Mouse (Mus musculus): ENCODE measurements around the gene Ogdhl.
A peak's percentile ranks its signal among the peaks of the same experiment; 100 is the strongest.
"Not testable (repeated sequence)": the region's sequence is repeated elsewhere in the genome, so short reads cannot be mapped to it uniquely, and the experiment has no call there.

Ogdhl gene

DNA sequence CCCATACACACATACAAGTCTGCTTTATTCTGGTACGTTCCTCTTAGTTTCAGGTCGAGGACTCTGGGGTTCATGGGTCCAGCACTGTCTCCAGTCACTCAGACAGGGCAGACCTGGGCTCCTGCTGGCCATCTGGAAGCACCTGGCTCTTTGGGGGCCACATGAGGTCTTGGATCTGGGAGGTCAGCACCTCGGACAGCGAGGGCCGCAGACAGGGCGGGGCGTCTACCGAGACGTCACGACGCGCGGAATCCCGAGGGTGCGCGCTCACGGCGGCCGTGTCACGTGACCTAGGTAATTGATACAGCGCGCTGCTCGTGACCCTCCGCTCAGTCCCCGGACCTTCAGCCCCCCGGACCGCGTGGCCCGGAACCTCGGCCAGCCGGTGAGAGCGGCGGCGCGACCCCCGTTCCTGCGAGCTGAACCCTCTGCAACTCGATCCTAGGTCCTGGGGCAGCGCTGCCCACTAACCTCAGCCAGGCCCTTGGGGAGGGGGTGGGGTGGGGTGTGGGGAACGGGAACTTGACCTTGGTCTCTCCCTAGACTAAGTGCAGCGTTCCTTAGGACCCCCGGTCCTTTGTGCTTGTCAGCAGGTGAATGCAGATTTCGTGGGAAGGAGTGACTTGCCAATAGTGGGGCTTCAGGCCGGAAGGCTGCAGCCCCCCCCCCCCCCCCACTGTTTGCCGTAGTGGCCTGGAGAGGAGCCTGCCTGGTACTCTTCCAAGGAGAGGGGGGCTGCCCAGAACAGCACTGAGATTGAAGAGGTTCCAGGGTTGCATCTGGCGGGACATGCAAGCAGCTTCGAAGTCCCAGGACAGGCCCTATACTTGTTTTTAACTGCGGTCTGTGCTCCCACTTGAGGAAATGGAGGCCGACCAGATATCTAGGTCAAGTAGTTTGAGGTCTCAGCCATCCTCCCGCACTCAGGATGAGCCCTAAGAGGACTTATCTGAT is at the start of gene Ogdhl:
Gene Ogdhl (plus strand): TSS at position 288 of the 954 bp plus-strand sequence.
- DNase-seq (ENCODE audit: low read depth, low spot score) = peak; percentile 80

DNA sequence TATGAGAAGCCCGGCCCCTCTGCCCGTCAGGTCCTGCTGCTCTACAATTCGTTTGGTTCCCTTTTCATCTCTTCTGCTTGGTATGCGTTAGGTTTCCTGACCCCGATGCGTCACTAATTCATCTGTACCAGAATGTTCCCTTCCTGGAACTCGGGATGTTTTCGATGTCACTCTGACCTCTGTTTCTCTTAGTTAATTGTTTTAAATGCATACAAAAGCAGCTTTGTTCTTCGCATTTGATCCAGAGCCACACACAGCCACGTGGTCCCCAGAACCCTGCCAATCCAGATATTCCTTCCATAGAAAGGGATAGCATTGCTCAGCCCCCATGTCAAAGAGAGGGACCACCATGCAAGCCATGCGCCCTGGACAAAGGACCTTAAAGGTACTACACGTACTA is 20.2 kb upstream of the Ogdhl start:
- no peak for DNase-seq (ENCODE audit: low read depth, low spot score)

DNA sequence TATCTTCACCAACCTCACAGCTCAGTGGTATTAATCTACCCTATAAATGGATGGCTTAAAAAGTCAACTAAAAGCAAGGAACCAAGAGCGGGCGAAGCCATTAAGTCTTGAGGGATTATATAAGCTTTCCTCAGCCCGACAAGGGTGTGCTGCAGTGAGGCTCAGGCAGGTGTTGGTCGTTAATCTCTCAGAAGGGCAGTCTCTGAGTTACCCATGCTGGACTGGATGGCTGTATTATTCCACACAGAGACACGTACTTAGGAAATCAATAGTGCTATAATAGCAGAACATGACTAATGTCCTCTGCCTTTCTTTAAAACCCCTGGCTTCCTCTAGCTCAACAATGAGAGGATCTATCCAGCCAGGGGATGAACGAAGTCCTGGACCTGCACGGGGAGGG is 19.4 kb upstream of the Ogdhl start:
- DNase-seq (ENCODE audit: low read depth, low spot score) = no peak

DNA sequence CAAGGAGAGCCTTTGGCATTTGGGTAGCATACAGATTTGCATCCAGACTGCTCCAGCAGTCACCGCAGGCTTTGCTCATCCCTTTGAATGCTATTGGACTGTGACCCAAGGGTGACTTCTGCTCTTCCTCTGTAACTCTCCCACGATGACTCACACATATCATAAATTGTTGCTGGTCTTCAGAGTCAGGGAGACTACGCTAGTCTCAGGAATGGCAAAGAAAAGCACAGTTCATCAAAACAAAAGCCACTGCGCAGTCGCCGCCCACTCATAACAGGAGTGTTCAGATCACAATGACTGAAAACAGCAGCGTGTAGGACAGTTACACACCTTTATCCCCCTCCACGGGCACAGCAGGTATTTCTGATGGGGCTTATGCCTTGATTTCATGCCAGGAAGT is 16.9 kb upstream of the Ogdhl start:
- DNase-seq (ENCODE audit: low read depth, low spot score) = peak; percentile 76

DNA sequence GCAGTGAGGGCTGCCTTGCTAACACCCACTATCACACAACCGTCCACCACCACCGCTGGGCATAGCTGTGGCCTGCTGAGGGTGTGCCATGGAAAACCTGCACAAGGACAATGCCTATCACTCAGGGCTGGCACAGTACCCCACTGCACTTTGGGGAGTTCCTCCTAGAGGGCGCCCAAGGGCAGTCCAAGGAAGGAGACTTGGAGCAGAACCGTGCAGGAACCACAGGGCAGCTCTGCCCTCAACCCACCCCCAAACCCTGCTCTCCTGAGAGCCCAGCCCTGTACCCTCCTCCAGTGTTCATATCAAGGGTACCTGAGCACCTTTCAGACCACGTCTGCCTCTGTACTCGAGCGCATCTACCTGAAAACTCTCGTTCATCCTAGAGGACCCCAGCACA is 11.9 kb upstream of the Ogdhl start:
- DNase-seq (ENCODE audit: low read depth, low spot score) = peak; percentile 51

DNA sequence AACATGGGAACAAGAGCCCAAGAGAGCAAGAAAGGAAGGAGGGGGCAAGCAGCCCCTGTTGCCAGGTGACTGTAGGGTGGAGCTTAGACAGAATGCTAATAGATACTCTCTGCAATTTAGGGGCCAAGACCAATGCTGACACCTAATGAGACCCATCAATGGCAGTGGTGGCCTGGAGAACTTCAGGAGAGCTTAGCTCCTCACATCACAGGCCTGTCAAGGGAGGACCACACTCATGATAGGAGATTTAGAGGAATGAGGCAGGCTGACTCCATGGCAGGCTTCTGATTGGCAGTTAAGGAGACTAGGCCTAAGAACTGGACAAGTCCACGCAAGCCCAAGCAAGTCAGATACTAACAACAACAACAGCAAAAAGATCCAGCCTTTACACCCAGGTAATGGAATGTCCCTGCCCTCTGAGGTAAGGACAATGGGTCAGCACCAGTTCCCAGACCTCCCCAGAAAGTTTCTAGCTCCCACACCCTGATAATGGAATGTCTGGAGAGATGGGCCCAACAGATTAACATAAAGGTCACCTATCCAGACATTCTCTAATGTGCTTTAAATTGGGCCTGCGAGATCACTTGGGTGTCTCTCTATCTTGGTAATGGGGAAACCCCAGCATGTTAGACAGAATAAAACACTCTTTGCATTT is 10.3 kb upstream of the Ogdhl start:
- DNase-seq (ENCODE audit: low read depth, low spot score) = no peak

DNA sequence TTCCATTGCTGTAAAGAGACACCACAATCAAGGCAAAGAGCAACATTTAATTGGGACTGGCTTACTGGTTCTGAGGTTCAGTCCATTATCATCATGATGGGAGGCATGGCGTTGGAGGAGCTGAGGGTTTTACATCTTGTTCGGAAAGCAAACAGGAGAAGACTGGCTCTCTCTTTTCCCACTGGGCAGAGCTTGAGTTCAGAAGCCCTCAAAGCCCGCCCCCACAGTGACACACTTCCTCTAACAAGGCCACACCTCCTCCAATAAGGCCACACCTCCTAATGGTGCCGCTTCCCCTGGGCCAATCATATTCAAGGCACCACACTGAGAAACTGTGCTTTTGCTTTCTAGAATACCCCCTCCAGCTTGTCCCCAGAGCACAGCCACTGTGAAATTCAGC is 4.0 kb upstream of the Ogdhl start:
- DNase-seq (ENCODE audit: low read depth, low spot score) = peak; percentile 39

DNA sequence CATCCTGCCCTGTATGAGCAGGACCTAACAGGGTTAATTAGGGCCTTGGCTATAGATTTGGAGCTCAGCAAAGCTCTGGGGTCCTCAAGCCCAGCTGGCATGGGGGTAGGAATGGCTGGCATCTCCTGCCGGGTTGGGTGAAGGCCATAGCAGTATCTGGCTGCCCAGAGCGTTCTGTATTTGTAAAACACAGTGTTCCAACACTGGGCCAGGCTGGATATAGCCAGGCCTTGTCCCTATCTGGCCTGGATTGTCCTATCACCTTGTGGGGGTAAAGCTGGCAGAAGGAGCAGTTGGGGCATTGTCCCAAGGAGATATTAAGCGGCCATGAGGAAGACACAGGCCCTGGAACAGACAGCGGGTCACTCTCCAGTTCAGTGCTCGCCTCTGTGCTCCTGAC is 1.4 kb downstream of the Ogdhl start:
- no peak for DNase-seq (ENCODE audit: low read depth, low spot score)

DNA sequence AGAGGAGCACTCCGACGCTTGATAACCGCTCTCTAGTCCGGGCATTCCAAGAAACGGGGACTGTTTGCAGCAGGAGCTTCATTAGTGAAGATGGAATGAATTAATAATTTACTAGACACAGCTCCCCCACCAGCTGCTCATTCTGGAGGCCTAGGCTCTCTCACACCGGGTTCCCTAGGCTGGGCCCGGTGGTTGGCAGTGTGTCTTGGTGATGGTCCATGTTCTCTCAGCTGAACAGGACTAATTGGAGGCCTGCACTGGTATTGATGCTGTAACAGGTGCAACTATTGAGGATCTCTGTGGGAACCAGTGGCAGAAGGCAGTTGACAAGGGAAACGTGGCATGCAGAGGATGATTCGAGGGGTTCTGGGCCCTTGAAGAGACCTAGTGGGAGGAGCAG is 5.5 kb downstream of the Ogdhl start:
- DNase-seq (ENCODE audit: low read depth, low spot score) = no peak

DNA sequence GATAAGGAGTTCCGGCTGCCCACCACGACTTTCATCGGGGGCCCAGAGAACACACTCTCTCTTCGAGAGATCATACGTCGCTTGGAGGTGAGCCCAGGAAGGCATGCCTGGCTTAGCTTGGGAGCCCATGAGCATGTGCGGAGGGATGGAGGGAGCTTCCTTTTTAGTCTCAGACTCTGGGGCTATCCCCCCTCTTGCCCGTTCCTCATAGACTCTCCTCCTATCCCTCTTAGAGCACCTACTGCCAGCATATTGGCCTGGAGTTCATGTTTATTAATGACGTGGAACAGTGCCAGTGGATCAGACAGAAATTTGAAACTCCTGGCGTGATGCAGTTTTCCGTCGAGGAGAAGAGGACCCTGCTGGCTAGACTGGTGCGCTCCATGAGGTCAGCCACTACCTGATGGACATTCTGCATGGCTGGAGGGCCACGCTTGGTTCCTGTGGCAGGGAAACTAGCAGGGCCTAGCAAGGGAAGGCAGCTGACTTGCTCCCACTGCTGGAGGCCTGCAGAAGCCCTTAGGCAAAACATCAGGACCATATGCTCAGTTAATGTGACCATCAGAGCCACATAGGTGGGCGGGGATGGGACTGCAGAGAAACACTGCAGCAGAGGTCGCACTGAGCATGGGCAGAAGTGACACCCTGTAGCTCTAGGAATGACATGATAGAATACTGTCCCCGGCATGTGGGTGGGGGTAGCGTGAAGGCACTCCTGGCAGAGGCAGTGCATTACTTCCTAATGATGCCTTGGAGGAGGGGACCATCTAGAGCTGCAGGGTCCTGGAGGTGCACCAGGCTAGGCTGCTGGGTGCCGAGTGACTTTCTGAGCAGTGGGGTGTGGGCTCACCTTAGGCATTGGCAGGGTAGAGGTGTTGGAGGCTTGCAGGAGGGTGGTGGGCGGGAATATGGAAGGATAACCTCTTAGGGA is 11.0 kb downstream of the Ogdhl start:
- no peak for DNase-seq (ENCODE audit: low read depth, low spot score)

DNA sequence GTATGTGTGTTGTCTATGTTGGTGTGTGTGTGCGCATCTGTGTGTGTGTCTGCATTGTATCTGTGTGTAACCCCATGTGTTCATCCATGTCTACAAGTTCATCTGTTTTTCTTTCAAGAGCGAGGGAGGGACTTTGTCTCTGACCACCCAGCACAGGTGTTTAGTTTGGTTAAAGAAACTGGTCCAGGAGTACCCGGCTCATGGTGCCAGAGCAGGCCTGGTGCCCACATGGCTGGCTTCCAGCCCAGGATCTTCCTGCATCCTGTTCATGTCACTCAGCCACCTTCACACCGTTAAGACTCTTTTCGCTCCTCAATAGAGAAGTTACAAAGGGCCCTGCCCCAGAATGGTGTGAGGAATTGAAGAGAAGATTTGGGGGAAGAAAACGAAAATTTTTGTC is 14.2 kb downstream of the Ogdhl start:
- no peak for DNase-seq (ENCODE audit: low read depth, low spot score)

DNA sequence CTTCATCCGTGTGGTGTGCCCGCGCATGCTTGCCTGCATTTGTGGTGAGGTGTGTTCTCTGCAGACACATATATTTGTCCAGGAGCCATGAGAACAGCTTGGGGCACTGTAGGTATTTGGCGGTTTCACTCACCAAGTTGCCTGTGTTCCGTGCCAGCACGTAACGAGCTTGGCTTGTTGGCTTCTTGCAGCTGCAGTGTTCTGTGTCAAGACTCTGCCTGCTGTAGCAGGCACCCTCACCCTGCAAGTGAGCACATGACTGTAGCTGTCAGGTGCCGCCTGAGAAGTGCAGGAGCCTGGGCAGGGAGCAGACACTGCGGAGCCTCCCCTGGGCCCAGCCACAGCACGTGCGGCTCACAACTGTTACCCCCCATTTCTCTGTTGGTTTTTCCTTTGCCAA is 14.7 kb downstream of the Ogdhl start:
- no peak for DNase-seq (ENCODE audit: low read depth, low spot score)

DNA sequence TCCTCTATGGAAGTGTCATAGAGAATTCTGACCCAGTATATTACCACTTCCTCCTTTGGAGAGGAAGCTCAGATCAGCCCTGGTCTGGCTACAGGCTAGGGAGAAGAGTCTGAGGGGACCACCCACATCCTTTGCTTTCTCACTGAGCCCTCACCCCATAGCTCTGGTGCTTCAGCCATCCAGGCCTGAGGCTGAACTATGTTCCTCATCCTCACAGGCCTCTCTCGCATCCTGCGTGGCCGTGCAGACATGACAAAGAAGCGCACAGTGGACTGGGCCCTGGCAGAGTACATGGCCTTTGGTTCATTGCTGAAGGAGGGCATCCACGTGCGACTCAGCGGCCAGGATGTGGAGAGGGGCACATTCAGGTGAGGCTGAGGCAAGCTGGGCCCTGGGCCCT is 20.0 kb downstream of the Ogdhl start:
- no peak for DNase-seq (ENCODE audit: low read depth, low spot score)

DNA sequence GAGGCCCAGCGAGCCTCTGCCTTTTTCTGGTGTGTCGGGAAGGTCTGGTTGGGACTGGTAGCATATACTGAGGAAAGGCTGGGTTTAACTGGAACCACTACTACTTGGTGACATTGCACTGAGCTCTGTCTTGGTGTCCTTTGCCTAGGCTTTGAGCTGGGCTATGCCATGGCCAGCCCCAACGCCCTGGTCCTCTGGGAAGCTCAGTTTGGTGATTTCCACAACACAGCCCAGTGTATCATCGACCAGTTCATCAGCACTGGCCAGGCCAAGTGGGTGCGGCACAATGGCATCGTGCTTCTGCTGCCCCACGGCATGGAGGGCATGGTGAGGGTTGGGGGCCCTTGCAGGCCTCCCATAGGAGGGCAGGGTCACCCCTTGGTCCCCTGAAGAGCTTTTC is 22.4 kb downstream of the Ogdhl start:
- no peak for DNase-seq (ENCODE audit: low read depth, low spot score)

DNA sequence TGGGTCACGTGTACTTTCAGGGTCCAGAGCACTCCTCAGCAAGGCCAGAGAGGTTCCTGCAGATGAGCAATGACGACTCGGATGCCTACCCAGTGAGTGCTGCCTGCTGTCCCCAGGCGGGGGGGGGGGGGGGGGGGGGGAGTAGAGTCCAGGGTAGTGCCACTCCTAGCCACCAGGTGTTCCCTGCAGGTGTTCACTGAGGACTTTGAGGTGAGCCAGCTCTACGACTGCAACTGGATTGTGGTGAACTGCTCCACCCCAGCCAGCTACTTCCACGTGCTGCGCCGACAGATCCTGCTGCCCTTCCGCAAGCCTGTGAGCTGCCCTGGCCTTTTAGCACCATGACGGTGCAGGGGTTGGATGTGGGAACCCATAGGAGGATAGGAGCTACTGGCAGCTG is 22.9 kb downstream of the Ogdhl start:
- DNase-seq (ENCODE audit: low read depth, low spot score) = no peak

DNA sequence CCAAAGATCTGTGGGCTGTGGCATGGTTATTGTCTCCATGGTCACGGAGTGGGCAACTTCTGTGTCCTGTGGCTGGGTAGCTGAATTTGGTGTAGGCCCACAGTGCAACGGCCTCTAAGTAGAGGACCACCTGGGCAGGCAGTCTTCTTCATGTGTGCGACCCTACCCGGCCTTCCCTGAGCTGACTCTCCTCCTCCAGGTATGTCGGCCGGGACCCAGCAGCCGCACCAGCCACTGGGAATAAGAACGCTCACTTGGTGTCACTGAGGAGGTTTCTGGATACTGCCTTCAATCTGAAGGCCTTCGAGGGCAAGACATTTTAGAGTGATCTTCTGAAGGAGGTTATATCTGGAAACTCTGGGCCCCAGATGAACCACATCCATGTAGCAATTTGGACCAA is 25.5 kb downstream of the Ogdhl start:
- no peak for DNase-seq (ENCODE audit: low read depth, low spot score)

DNA sequence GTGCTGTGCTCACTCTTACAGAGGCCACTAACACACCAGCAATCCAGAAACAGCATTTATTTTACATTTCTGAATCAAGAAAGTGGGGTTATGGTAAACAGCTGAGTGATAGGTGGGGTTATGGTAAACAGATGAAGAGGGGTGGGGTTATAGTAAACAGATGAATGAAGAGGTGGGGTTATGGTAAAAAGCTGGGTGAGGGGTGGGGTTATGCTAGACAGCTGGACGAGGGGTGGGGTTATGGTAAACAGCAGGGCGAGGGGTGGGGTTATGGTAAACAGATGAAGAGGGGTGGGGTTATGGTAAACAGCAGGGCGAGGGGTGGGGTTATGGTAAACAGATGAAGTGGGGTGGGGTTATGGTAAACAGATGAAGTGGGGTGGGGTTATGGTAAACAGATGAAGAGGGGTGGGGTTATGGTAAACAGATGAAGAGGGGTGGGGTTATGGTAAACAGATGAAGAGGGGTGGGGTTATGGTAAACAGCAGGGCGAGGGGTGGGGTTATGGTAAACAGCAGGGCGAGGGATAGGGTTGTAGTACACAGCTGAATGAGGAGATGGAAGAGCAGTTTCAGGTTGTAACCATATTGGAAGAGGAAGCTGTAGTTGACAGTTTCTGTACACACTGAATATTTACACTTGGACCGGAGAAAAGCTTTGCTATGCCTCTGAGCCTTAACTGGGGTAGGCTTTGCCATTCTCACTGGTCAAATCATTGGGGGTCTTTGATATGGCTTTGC is 29.5 kb downstream of the Ogdhl start:
- DNase-seq (ENCODE audit: low read depth, low spot score) = not testable (repeated sequence)

DNA sequence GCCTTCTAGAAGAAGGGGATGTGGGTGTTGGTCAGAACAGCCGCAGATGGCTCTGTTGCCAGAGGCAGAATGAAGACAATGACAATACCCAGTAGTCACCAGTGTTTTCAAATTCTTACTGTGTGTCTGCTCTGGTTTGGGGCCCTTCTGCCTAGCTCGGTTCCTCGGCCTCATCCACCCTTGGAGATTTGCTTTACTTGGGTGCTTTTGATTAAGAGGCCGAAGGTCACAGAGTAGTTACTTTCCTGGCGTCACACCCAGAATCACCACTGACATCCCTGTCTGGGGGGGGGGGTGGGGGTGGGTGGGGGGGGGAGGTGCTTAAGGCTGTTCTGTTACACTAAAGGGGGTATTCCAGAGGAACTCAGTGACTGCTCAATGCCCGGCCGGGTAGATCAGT is 42.5 kb downstream of the Ogdhl start:
- no peak for DNase-seq (ENCODE audit: low read depth, low spot score)

DNA sequence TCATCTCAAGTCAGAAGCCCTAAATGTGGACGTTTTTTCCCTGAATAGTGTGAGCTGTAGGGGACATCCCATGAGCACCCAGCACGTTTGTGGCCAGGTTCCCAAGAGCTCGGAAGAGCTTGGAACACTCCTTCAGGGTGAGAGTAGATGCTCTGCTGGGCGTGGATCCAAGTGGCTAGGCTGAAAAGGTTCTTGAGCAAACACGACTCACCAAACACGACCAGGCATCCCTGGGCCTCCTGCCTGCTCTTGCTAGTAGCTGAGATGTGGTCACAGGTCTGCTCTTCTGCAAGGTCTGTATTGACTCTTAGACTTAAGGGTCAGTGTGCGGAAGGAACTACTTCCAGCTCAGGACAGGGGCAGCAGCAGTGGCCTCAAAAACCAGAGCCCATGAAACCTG is 47.9 kb downstream of the Ogdhl start:
- peak; percentile 66 for DNase-seq (ENCODE audit: low read depth, low spot score)

DNA sequence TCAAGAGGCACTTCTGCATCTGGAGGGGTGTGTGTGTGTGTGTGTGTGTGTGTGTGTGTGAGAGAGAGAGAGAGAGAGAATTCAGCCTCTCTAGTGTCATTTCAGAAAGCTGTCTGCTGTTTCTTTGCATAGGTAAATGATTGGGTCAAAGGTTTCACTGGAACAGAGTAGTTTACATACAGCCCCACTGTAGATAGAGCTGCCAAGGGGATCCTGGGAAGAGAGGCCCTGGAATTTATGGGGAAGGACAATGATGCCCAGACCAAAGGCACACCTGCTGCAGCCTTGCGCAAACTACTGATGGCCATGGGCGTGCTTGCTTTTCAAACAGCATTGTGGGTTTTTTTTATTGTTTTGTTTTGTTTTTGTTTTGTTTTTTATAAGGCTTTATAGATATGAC is 50.7 kb downstream of the Ogdhl start:
- DNase-seq (ENCODE audit: low read depth, low spot score) = no peak

DNA sequence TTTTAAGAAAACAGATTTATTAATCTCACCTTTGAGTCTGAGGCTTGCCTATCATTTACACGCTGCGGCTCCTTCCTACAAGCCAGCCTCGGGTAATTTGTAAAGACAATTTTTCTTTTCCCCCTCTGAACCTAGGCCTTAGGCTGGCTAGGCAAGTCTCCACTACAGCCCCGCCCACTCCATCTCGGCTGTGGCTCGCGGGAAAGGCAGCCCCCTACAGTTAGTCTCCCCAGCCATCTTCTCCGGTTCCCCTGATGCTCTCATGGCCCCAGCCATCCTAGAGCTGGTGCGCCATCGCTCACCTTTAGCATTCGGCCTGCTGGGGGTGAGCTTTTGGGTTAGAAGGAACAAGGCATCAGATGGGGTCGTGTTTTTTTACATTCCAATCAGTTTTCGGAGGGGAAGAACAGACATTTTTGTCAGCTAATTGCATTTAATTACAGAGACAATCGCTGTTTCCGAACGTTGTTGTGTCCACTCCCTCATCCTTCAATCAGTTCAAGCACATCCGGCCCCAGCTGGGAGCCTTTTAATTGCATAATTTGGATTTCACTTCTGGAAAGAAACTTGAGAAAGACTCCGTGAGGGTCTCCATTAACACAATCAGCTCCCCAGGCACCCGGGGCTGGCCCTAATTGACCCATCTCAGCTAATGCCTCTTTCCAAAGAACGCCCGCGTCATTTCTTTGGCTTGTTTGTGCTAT is 57.7 kb downstream of the Ogdhl start:
- no peak for DNase-seq (ENCODE audit: low read depth, low spot score)
